Mouse (Mus musculus) right cerebral cortex, postnatal 10 days (tissue): ENCODE data around the gene Cfp.

Source experiments
- DNase-seq, 2 experiments: peaks; one replicate each; pipeline ENCODE4 v3.0.0; 2021; ENCODE audit warnings: low spot score in 2 of 2

Cfp gene

GRCm38 (mm10) chrX:20931364-20931763 is at the start of gene Cfp:
Gene Cfp, minus strand, starts transcription at chrX:20931555.
- DNase-seq: no peak

- no peak for DNase-seq
Measured at GRCm38 (mm10) chrX:20980901-20981300, 49.5 kb upstream of the Cfp start.

GRCm38 (mm10) chrX:20961477-20962378 is 30.4 kb upstream of the Cfp start, which contains the start of gene Uxt:
Gene Uxt, minus strand, starts transcription at chrX:20962017.
- peak; percentile 94 for DNase-seq

GRCm38 (mm10) chrX:20950191-20950880 is 19.0 kb upstream of the Cfp start, which contains the start of gene Elk1:
Gene Elk1, minus strand, starts transcription at chrX:20950608.
- peak; percentile 89 to 95 for DNase-seq

- DNase-seq: peak; percentile 60 to 67
Measured at GRCm38 (mm10) chrX:20946055-20946454, 14.7 kb upstream of the Cfp start.

- DNase-seq: no peak
Measured at GRCm38 (mm10) chrX:20931963-20932362, 608 bp upstream of the Cfp start.

GRCm38 (mm10) chrX:20929859-20930258 is 1.5 kb downstream of the Cfp start:
- DNase-seq: no peak

- DNase-seq: no peak
Measured at GRCm38 (mm10) chrX:20924976-20925375, 6.4 kb downstream of the Cfp start.

- no peak for DNase-seq
Measured at GRCm38 (mm10) chrX:20923506-20923905, 7.8 kb downstream of the Cfp start.

GRCm38 (mm10) chrX:20921366-20921765 is 10.0 kb downstream of the Cfp start:
- DNase-seq: no peak

- peak; percentile 93 for DNase-seq
Measured at GRCm38 (mm10) chrX:20920844-20921364, 10.5 kb downstream of the Cfp start, which contains the start of gene Syn1. Gene Syn1, minus strand, starts transcription at chrX:20921004.

GRCm38 (mm10) chrX:20920249-20920843 is 11.0 kb downstream of the Cfp start:
- DNase-seq: peak in 1 of 2 experiments; percentile 32

- DNase-seq: no peak
Measured at GRCm38 (mm10) chrX:20915075-20915474, 16.3 kb downstream of the Cfp start.

GRCm38 (mm10) chrX:20913726-20914125 is 17.6 kb downstream of the Cfp start:
- no peak for DNase-seq

GRCm38 (mm10) chrX:20910074-20910473 is 21.3 kb downstream of the Cfp start:
- peak in 1 of 2 experiments; percentile 12 for DNase-seq
